Mouse (Mus musculus) MEL (cell line): ENCODE results near the gene Gpx7.

Experiments
- CTCF ChIP-seq, 3 experiments: IDR thresholded peaks in 2 of 3; conservative IDR thresholded peaks in 1 of 3; 2 replicates each; pipeline ENCODE4 v1.5.1; 2011 to 2012; ENCODE audit warnings: low read length in 3 of 3, low read depth in 2 of 3, mild to moderate bottlenecking in 2 of 3, improper control_type of control experiment in 1 of 3, inconsistent platforms in 1 of 3, mixed read lengths in 1 of 3, moderate library complexity in 1 of 3; ENCODE audit not compliant: control insufficient read depth in 1 of 3, insufficient read depth in 1 of 3, poor library complexity in 1 of 3, severe bottlenecking in 1 of 3
- EP300 ChIP-seq, 2 experiments: IDR thresholded peaks; 2 replicates each; pipeline ENCODE4 v1.6.1; 2011; ENCODE audit warnings: improper control_type of control experiment in 2 of 2, low read length in 2 of 2, low read depth in 1 of 2, mild to moderate bottlenecking in 1 of 2
- JUND ChIP-seq: IDR thresholded peaks from 2 replicates; pipeline ENCODE4 v1.6.1; 2011; ENCODE audit warnings: low read depth, mild to moderate bottlenecking, improper control_type of control experiment, low read length
- POLR2A ChIP-seq, 2 experiments: IDR thresholded peaks; 2 replicates each; pipeline ENCODE4 v1.6.1; 2011 to 2012; ENCODE audit warnings: low read length in 2 of 2, mild to moderate bottlenecking in 2 of 2, control low read depth in 1 of 2, improper control_type of control experiment in 1 of 2, low read depth in 1 of 2, moderate library complexity in 1 of 2; ENCODE audit not compliant: control insufficient read depth in 1 of 2, insufficient read depth in 1 of 2, poor library complexity in 1 of 2
- ZC3H11A ChIP-seq: IDR thresholded peaks from 2 replicates; pipeline ENCODE4 v1.6.1; 2012; ENCODE audit warnings: low read depth, mild to moderate bottlenecking, inconsistent platforms, low read length, improper control_type of control experiment

DNA sequence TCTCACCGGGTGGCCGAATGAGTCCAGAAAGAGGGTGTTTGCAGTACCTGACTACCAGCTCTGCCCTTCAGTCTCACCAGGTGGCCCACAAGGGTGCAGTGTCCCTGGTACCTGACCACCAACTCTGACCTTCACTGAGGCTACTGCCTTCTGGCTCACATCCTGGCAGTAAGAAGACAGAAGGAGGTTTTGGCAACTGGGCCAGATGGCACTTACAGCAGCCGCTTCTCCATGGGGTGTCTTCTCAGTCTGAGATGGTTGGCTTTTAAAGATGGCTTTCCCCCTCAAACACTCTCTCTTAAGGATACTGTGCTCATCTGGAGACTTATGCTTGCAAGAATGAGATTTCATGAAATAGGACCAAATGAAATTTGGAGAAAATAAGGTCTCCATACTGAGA is 27.3 kb downstream of the Gpx7 start:
- TF ChIP-seq CTCF (IDR thresholded peaks at IDR 0.05 in 2 of 3, conservative IDR thresholded peaks at IDR 0.05 in 1 of 3; ENCODE audit: control insufficient read depth in 1 of 3, insufficient read depth in 1 of 3, low read depth in 2 of 3, low read length in 3 of 3, poor library complexity in 1 of 3, severe bottlenecking in 1 of 3), result no peak
- TF ChIP-seq JUND, result no peak
- TF ChIP-seq POLR2A (IDR thresholded peaks at IDR 0.05; ENCODE audit: control insufficient read depth in 1 of 2, insufficient read depth in 1 of 2, low read depth in 1 of 2, low read length in 2 of 2, poor library complexity in 1 of 2), result no peak
- TF ChIP-seq ZC3H11A, result no peak
- TF ChIP-seq EP300 (IDR thresholded peaks at IDR 0.05; ENCODE audit: low read depth in 1 of 2, low read length in 2 of 2), result no peak
